Mouse (Mus musculus): ENCODE results near the gene Wdr91. TPM values are rescaled to one million over a fixed set of nuclear protein-coding genes. Genes with fewer than 3 reads are reported as not detected.

The Wdr91 gene
- polyA plus RNA-seq, 1 experiment = 60.2 TPM

- TF ChIP-seq CTCF (IDR thresholded peaks at IDR 0.05; ENCODE audit: borderline replicate concordance, control insufficient read depth, extremely low read depth, insufficient read depth, low read length, poor library complexity) (no peak), POLR2A (IDR thresholded peaks at IDR 0.05; ENCODE audit: control insufficient read depth, extremely low read depth, insufficient read depth, low read length, poor library complexity) (no peak)
- Histone ChIP-seq H3K27me3 (ENCODE audit: control insufficient read depth, insufficient read depth, low read length) (no peaks in the 10 kb centered on the region), H3K36me3 (ENCODE audit: control insufficient read depth, insufficient read depth, low read length) (peaks cover 60% of the 10 kb centered on the region), H3K4me1 (replicated peaks; ENCODE audit: control insufficient read depth, insufficient read depth, low read length) (peaks cover 6% of the 10 kb centered on the region), H3K27ac (ENCODE audit: control insufficient read depth, insufficient read depth, low read length) (no peak overlapping the region), H3K4me3 (ENCODE audit: control insufficient read depth, insufficient read depth, low read length) (no peak overlapping the region)
- DNase-seq = no peak
- WGBS = 92% methylated on average over 10 of the region's 10 CpGs
Measured at GRCm38 (mm10) chr6:34903851-34904250, 6.8 kb downstream of the Wdr91 start.

GRCm38 (mm10) chr6:34903441-34903840, 7.2 kb downstream of the Wdr91 start:
- WGBS = 94% methylated on average over 5 of the region's 5 CpGs
- peaks cover 6% of the 10 kb centered on the region for H3K4me1 ChIP-seq (replicated peaks; ENCODE audit: control insufficient read depth, insufficient read depth, low read length)
- no peak overlapping the region for H3K27ac ChIP-seq (ENCODE audit: control insufficient read depth, insufficient read depth, low read length)
- no peak for DNase-seq
- no peaks in the 10 kb centered on the region for H3K27me3 ChIP-seq (ENCODE audit: control insufficient read depth, insufficient read depth, low read length)
- no peak overlapping the region for H3K4me3 ChIP-seq (ENCODE audit: control insufficient read depth, insufficient read depth, low read length)
- peaks cover 60% of the 10 kb centered on the region for H3K36me3 ChIP-seq (ENCODE audit: control insufficient read depth, insufficient read depth, low read length)
- TF ChIP-seq POLR2A (IDR thresholded peaks at IDR 0.05; ENCODE audit: control insufficient read depth, extremely low read depth, insufficient read depth, low read length, poor library complexity) (no peak), CTCF (IDR thresholded peaks at IDR 0.05; ENCODE audit: borderline replicate concordance, control insufficient read depth, extremely low read depth, insufficient read depth, low read length, poor library complexity) (no peak)

DNA sequence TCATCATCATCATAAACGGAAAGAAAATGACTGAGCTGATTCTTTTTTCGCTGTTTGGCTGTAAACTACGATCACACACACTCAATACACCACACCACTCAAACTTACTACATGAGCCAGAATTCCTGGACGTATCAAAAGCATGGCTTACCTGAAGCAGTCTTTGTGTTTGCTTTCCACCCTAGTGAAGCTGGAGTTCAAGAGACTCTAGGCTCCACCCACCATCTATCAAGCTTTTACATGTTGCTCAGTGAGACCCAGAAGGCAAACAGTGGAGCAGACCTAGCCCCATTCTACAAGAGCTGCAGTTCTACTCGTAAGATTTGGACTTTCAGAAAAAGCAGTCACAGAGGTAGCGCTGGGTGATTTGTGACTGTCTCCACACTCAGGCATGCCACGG, 8.1 kb downstream of the Wdr91 start:
- Histone ChIP-seq H3K27me3 (ENCODE audit: control insufficient read depth, insufficient read depth, low read length) (no peaks in the 10 kb centered on the region), H3K4me3 (ENCODE audit: control insufficient read depth, insufficient read depth, low read length) (no peak overlapping the region), H3K4me1 (replicated peaks; ENCODE audit: control insufficient read depth, insufficient read depth, low read length) (peaks cover 6% of the 10 kb centered on the region), H3K36me3 (ENCODE audit: control insufficient read depth, insufficient read depth, low read length) (peaks cover 60% of the 10 kb centered on the region), H3K27ac (ENCODE audit: control insufficient read depth, insufficient read depth, low read length) (no peak overlapping the region)
- DNase-seq = no peak
- no peak for TF ChIP-seq POLR2A (IDR thresholded peaks at IDR 0.05; ENCODE audit: control insufficient read depth, extremely low read depth, insufficient read depth, low read length, poor library complexity)
- TF ChIP-seq CTCF (IDR thresholded peaks at IDR 0.05; ENCODE audit: borderline replicate concordance, control insufficient read depth, extremely low read depth, insufficient read depth, low read length, poor library complexity) = no peak
- WGBS = 93% methylated on average over 7 of the region's 7 CpGs

GRCm38 (mm10) chr6:34901911-34902444, 8.7 kb downstream of the Wdr91 start:
- DNase-seq = no peak
- Histone ChIP-seq H3K36me3 (ENCODE audit: control insufficient read depth, insufficient read depth, low read length) (peaks cover 59% of the 10 kb centered on the region), H3K27ac (ENCODE audit: control insufficient read depth, insufficient read depth, low read length) (no peak overlapping the region), H3K27me3 (ENCODE audit: control insufficient read depth, insufficient read depth, low read length) (no peaks in the 10 kb centered on the region), H3K4me1 (replicated peaks; ENCODE audit: control insufficient read depth, insufficient read depth, low read length) (peaks cover 6% of the 10 kb centered on the region), H3K4me3 (ENCODE audit: control insufficient read depth, insufficient read depth, low read length) (no peak overlapping the region)
- 57% methylated on average over 9 of the region's 9 CpGs for WGBS
- no peak for TF ChIP-seq POLR2A (IDR thresholded peaks at IDR 0.05; ENCODE audit: control insufficient read depth, extremely low read depth, insufficient read depth, low read length, poor library complexity)
- TF ChIP-seq CTCF (IDR thresholded peaks at IDR 0.05; ENCODE audit: borderline replicate concordance, control insufficient read depth, extremely low read depth, insufficient read depth, low read length, poor library complexity) = no peak

GRCm38 (mm10) chr6:34900990-34901389, 9.7 kb downstream of the Wdr91 start:
- peaks cover 6% of the 10 kb centered on the region for H3K4me1 ChIP-seq (replicated peaks; ENCODE audit: control insufficient read depth, insufficient read depth, low read length)
- H3K36me3 ChIP-seq (ENCODE audit: control insufficient read depth, insufficient read depth, low read length) = peaks cover 55% of the 10 kb centered on the region
- no peak for DNase-seq
- H3K4me3 ChIP-seq (ENCODE audit: control insufficient read depth, insufficient read depth, low read length) = no peak overlapping the region
- 98% methylated on average over 2 of the region's 2 CpGs for WGBS
- TF ChIP-seq CTCF (IDR thresholded peaks at IDR 0.05; ENCODE audit: borderline replicate concordance, control insufficient read depth, extremely low read depth, insufficient read depth, low read length, poor library complexity) = no peak
- no peak for TF ChIP-seq POLR2A (IDR thresholded peaks at IDR 0.05; ENCODE audit: control insufficient read depth, extremely low read depth, insufficient read depth, low read length, poor library complexity)
- no peaks in the 10 kb centered on the region for H3K27me3 ChIP-seq (ENCODE audit: control insufficient read depth, insufficient read depth, low read length)
- no peak overlapping the region for H3K27ac ChIP-seq (ENCODE audit: control insufficient read depth, insufficient read depth, low read length)

GRCm38 (mm10) chr6:34899127-34899526, 11.5 kb downstream of the Wdr91 start:
- 96% methylated on average over 2 of the region's 2 CpGs for WGBS
- Histone ChIP-seq H3K36me3 (ENCODE audit: control insufficient read depth, insufficient read depth, low read length) (peaks cover 60% of the 10 kb centered on the region), H3K4me1 (replicated peaks; ENCODE audit: control insufficient read depth, insufficient read depth, low read length) (peaks cover 6% of the 10 kb centered on the region), H3K27ac (ENCODE audit: control insufficient read depth, insufficient read depth, low read length) (no peak overlapping the region), H3K4me3 (ENCODE audit: control insufficient read depth, insufficient read depth, low read length) (no peak overlapping the region), H3K27me3 (ENCODE audit: control insufficient read depth, insufficient read depth, low read length) (no peaks in the 10 kb centered on the region)
- TF ChIP-seq CTCF (IDR thresholded peaks at IDR 0.05; ENCODE audit: borderline replicate concordance, control insufficient read depth, extremely low read depth, insufficient read depth, low read length, poor library complexity) (no peak), POLR2A (IDR thresholded peaks at IDR 0.05; ENCODE audit: control insufficient read depth, extremely low read depth, insufficient read depth, low read length, poor library complexity) (no peak)
- DNase-seq = no peak

Measured in thymus, adult 2 months (tissue).